Mouse (Mus musculus): ENCODE data around the gene Adgrl2. TPM values are rescaled to one million over a fixed set of nuclear protein-coding genes. Genes with fewer than 3 reads are reported as not detected.

The Adgrl2 gene
- total and polyA plus RNA-seq, 3 experiments: not detected

DNA sequence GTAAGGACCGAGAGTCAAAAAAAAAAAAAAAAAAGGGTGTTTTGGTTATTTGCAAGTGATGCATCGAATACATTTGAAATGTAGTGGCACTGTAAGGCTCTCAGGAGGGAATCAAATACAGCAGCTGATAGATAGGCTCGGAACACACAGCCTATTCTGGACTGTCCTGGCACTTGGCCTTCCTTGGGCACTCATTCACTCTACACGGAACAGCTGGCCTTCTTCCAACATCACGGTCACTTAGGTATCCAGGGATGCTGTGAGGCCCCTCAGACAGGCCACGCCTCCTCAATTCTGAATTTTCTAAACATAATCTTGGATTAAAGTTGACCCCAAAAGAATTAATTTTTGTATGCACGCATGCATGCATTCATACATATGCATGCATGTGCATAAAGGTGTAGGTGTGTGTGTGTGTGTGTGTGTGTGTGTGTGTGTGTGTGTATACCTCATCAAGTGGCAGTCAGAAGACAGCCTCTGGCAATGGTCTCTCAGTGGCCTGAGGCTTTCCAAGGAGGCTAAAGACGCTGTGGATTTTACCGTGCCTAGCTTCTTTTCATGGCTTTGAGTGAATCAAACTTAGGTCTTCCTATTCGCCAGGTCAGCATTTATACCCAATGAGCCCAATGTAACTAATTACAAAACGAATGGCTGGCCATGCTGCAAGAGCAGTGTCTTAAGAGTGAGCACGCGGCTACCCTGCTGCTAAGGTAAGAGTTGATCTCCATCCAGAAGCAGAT is 152.1 kb downstream of the Adgrl2 start:
- Histone ChIP-seq H3K4me3 (ENCODE audit: control insufficient read depth in 1 of 2, insufficient read depth in 1 of 2, low read depth in 2 of 2, low read length in 2 of 2) (no peak overlapping the region), H3K9ac (ENCODE audit: control insufficient read depth, low read depth, low read length, poor library complexity, severe bottlenecking) (no peak overlapping the region), H3K79me2 (ENCODE audit: control insufficient read depth, insufficient read depth, low read length, poor library complexity) (no peaks in the 10 kb centered on the region), H3K4me1 (ENCODE audit: control insufficient read depth in 1 of 2, insufficient read depth in 2 of 2, low read length in 2 of 2) (peaks cover 0 to 2% of the 10 kb centered on the region in 2 experiments; a peak in 1 of 4 replicates), H3K36me3 (ENCODE audit: control insufficient read depth in 1 of 2, insufficient read depth in 2 of 2, low read length in 2 of 2) (0 out of 4 replicates have a peak, but pooled peaks cover 0 to 2% of the 10 kb centered on the region in 2 experiments), H3K9me3 (replicated peaks; ENCODE audit: insufficient read depth, low read length) (no peaks in the 10 kb centered on the region), H3K27ac (ENCODE audit: control insufficient read depth, low read depth, low read length) (no peak overlapping the region), H3K27me3 (ENCODE audit: control insufficient read depth in 1 of 2, insufficient read depth in 2 of 2, low read length in 2 of 2) (no peaks in the 10 kb centered on the region)
- no peak for DNase-seq (ENCODE audit: low read depth, low spot score)
- TF ChIP-seq POLR2A (IDR thresholded peaks at IDR 0.05; ENCODE audit: control insufficient read depth in 1 of 2, insufficient read depth in 1 of 2, low read depth in 1 of 2, low read length in 2 of 2, poor library complexity in 1 of 2) (no peak), GABPA (IDR thresholded peaks at IDR 0.05; ENCODE audit: low read depth, low read length) (no peak), USF1 (IDR thresholded peaks at IDR 0.05; ENCODE audit: low read depth, low read length) (no peak), ELF1 (IDR thresholded peaks at IDR 0.05; ENCODE audit: low read depth, low read length) (no peak), POLR2AphosphoS5 (IDR thresholded peaks at IDR 0.05; ENCODE audit: borderline replicate concordance, low read depth, low read length) (no peak), CTCF (IDR thresholded peaks at IDR 0.05 in 2 of 3, conservative IDR thresholded peaks at IDR 0.05 in 1 of 3; ENCODE audit: control insufficient read depth in 1 of 3, insufficient read depth in 1 of 3, low read depth in 2 of 3, low read length in 3 of 3, poor library complexity in 1 of 3, severe bottlenecking in 1 of 3) (no peak), HCFC1 (IDR thresholded peaks at IDR 0.05; ENCODE audit: low read depth, low read length) (no peak), EP300 (IDR thresholded peaks at IDR 0.05; ENCODE audit: low read depth in 1 of 2, low read length in 2 of 2) (no peak)

- no peaks in the 10 kb centered on the region for H3K79me2 ChIP-seq (ENCODE audit: control insufficient read depth, insufficient read depth, low read length, poor library complexity)
- H3K9me3 ChIP-seq (replicated peaks; ENCODE audit: insufficient read depth, low read length): no peaks in the 10 kb centered on the region
- no peaks in the 10 kb centered on the region for H3K4me1 ChIP-seq (ENCODE audit: control insufficient read depth in 1 of 2, insufficient read depth in 2 of 2, low read length in 2 of 2)
- H3K4me3 ChIP-seq (ENCODE audit: control insufficient read depth in 1 of 2, insufficient read depth in 1 of 2, low read depth in 2 of 2, low read length in 2 of 2): no peak overlapping the region
- H3K27me3 ChIP-seq (ENCODE audit: control insufficient read depth in 1 of 2, insufficient read depth in 2 of 2, low read length in 2 of 2): no peaks in the 10 kb centered on the region
- TF ChIP-seq MYC (IDR thresholded peaks at IDR 0.05; ENCODE audit: low read depth, low read length) (no peak), TAL1 (IDR thresholded peaks at IDR 0.05; ENCODE audit: low read length) (no peak)
- no peak for DNase-seq (ENCODE audit: low read depth, low spot score)
- H3K36me3 ChIP-seq (ENCODE audit: control insufficient read depth in 1 of 2, insufficient read depth in 2 of 2, low read length in 2 of 2): no peaks in the 10 kb centered on the region
- no peak overlapping the region for H3K9ac ChIP-seq (ENCODE audit: control insufficient read depth, low read depth, low read length, poor library complexity, severe bottlenecking)
- no peak overlapping the region for H3K27ac ChIP-seq (ENCODE audit: control insufficient read depth, low read depth, low read length)
These were observed 155.2 kb downstream of the Adgrl2 start for GRCm38 (mm10) chr3:148835136-148835535.

DNA sequence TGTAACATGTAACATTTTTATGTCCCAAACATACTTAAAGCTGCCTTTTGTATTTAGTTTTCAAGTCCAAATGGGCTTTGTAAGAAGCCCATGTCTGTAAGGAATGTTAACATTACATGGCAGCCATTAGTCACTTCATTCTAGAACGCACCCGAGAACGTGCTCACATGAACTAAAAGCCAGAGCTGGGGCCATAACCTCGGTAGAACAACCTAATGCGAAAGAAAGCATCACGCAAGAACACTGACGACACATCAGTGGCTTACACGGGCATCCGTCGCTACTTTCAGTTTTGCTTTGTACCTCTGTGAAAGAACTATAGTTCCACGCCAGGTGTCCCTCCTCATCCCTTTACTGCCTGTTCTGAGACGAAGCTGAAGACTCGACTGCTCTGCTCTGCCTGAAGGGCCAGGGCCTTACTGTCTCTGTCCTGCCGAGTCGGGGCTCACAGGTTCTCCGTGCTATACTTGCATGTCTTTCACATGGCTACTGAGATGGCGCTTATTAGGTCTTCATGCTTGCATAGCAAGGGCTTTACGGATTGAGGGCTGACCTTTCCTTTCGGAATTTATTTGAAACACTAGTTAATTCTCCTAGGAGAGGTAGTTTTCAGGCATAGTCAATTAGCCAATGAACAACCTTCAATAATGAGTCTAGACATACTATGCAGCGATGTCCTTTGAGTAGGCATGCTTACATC is 157.1 kb downstream of the Adgrl2 start:
- no peak overlapping the region for H3K4me3 ChIP-seq (ENCODE audit: control insufficient read depth in 1 of 2, insufficient read depth in 1 of 2, low read depth in 2 of 2, low read length in 2 of 2)
- no peak for DNase-seq (ENCODE audit: low read depth, low spot score)
- TF ChIP-seq KAT2A (conservative IDR thresholded peaks at IDR 0.05; ENCODE audit: low read depth, low read length) (no peak), MAFK (IDR thresholded peaks at IDR 0.05; ENCODE audit: borderline replicate concordance, low read depth, low read length) (no peak), NELFE (IDR thresholded peaks at IDR 0.05; ENCODE audit: low read depth, low read length) (no peak), TBP (IDR thresholded peaks at IDR 0.05; ENCODE audit: low read depth, low read length) (no peak), ELF1 (IDR thresholded peaks at IDR 0.05; ENCODE audit: low read depth, low read length) (no peak), ZMIZ1 (IDR thresholded peaks at IDR 0.05; ENCODE audit: low read depth, low read length) (no peak), ZNF384 (IDR thresholded peaks at IDR 0.05; ENCODE audit: low read depth, low read length) (no peak), SIN3A (IDR thresholded peaks at IDR 0.05; ENCODE audit: low read length) (no peak), NRF1 (IDR thresholded peaks at IDR 0.05; ENCODE audit: insufficient read depth, low read depth, low read length, poor library complexity, severe bottlenecking) (no peak), MXI1 (IDR thresholded peaks at IDR 0.05; ENCODE audit: low read depth, low read length) (no peak), SMC3 (IDR thresholded peaks at IDR 0.05; ENCODE audit: low read depth, low read length) (no peak), ZC3H11A (IDR thresholded peaks at IDR 0.05; ENCODE audit: low read depth, low read length) (no peak), GATA1 (IDR thresholded peaks at IDR 0.05; ENCODE audit: low read depth, low read length) (no peak), MAZ (IDR thresholded peaks at IDR 0.05; ENCODE audit: low read depth, low read length) (no peak), POLR2AphosphoS5 (IDR thresholded peaks at IDR 0.05; ENCODE audit: borderline replicate concordance, low read depth, low read length) (no peak), ETS1 (IDR thresholded peaks at IDR 0.05; ENCODE audit: low read depth, low read length) (no peak), MAX (IDR thresholded peaks at IDR 0.05; ENCODE audit: low read length) (no peak)
- no peak overlapping the region for H3K27ac ChIP-seq (ENCODE audit: control insufficient read depth, low read depth, low read length)
- H3K36me3 ChIP-seq (ENCODE audit: control insufficient read depth in 1 of 2, insufficient read depth in 2 of 2, low read length in 2 of 2): no peaks in the 10 kb centered on the region
- no peaks in the 10 kb centered on the region for H3K79me2 ChIP-seq (ENCODE audit: control insufficient read depth, insufficient read depth, low read length, poor library complexity)
- no peak overlapping the region for H3K9ac ChIP-seq (ENCODE audit: control insufficient read depth, low read depth, low read length, poor library complexity, severe bottlenecking)
- H3K27me3 ChIP-seq (ENCODE audit: control insufficient read depth in 1 of 2, insufficient read depth in 2 of 2, low read length in 2 of 2): no peaks in the 10 kb centered on the region
- no peaks in the 10 kb centered on the region for H3K9me3 ChIP-seq (replicated peaks; ENCODE audit: insufficient read depth, low read length)
- H3K4me1 ChIP-seq (ENCODE audit: control insufficient read depth in 1 of 2, insufficient read depth in 2 of 2, low read length in 2 of 2): no peaks in the 10 kb centered on the region

All from MEL (cell line).